Mouse (Mus musculus) brain, embryonic 14.5 days (tissue): ENCODE data around the gene Syne4.

Experiments
- CTCF ChIP-seq: fragments of 200-500 bp; IDR thresholded peaks from 2 replicates; pipeline ENCODE4 v1.5.1; 2012; ENCODE audit warnings: inconsistent platforms, mild to moderate bottlenecking, moderate library complexity, borderline replicate concordance; ENCODE audit not compliant: insufficient read depth, insufficient read length; ENCODE audit errors: extremely low read depth
- POLR2A ChIP-seq: fragments of 200-500 bp; IDR thresholded peaks from 2 replicates; pipeline ENCODE4 v1.6.1; 2012; ENCODE audit warnings: mild to moderate bottlenecking, inconsistent platforms, borderline replicate concordance; ENCODE audit not compliant: poor library complexity, insufficient read depth, insufficient read length, severe bottlenecking; ENCODE audit errors: extremely low read depth

DNA sequence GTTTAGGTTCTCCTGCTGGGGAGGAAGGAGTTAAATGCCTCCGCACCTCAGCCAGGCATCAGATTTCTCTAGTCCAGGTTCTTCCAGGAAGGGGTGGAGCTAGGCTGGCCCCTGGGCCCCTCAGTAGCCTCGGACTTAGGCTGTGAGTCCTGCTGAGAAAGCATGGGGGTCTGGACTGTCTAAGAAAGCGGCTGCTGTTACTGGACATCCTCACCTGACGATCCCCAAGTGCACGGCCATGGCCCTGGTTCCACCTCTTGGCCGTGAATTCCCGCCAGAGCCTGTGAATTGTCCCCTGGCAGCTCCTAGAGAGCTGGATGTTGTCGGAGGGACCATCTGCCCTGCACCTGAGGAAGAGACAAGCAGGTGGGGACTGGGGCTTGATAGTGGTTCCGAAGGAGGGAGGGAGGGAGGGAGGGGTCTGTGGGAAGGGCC, at the start of gene Syne4:
- TF ChIP-seq CTCF (no peak), POLR2A (no peak)
